Mouse (Mus musculus): Measurements from ENCODE around the gene Prune1.

Prune1 gene

GRCm38 (mm10) chr3:95210585-95210984 is 71.3 kb downstream of the Prune1 start:
- no peak for DNase-seq

- DNase-seq, result no peak
These were observed 73.6 kb downstream of the Prune1 start for GRCm38 (mm10) chr3:95208286-95208685.

GRCm38 (mm10) chr3:95203880-95204279 is 78.0 kb downstream of the Prune1 start:
- peak; percentile 48 for DNase-seq
